Mouse (Mus musculus) v-Abl transformed pro-B cells (cell line): ENCODE measurements at regions not wholly inside any gene's neighbourhood (a gene's known extent, or its start where the extent isn't known, plus 50 kb on each side); places are given as distances from the start of the nearest gene placed in this dataset.

Source experiments
- in situ Hi-C, 2 experiments: fragments of 400-800 bp; cut with MboI; formaldehyde crosslinking; loops; one replicate each; pipeline ENCODE4 v1.15.1; 2025; ENCODE audit not compliant: unreplicated experiment in 2 of 2

- in situ Hi-C loops: no loop called here
Measured at GRCm38 (mm10) chr1:71722211-71723038, 69.4 kb upstream of the Fn1 start.
